Mouse (Mus musculus) kidney, adult 2 months (tissue): ENCODE measurements around the gene Dgki. TPM values are rescaled to one million over a fixed set of nuclear protein-coding genes. Genes with fewer than 3 reads are reported as not detected.

Experiments
- DNase-seq: peaks from one replicate; pipeline ENCODE4 v3.0.0; 2021
- H3K27ac ChIP-seq: fragments of 200-500 bp; 2 replicates; pipeline ENCODE4 v1.5.1; 2012; ENCODE audit warnings: low read depth, low read length, control low read depth, inconsistent platforms; ENCODE audit not compliant: insufficient read depth
- H3K27me3 ChIP-seq: fragments of 200-500 bp; replicated peaks from 2 replicates; pipeline ENCODE4 v1.6.1; 2012; ENCODE audit warnings: mild to moderate bottlenecking, moderate library complexity, low read length, inconsistent platforms; ENCODE audit not compliant: control insufficient read depth, insufficient read depth
- H3K36me3 ChIP-seq: fragments of 200-500 bp; 2 replicates; pipeline ENCODE4 v1.6.1; 2012; ENCODE audit warnings: mild to moderate bottlenecking, moderate library complexity, low read length, inconsistent platforms; ENCODE audit not compliant: control insufficient read depth, insufficient read depth
- H3K4me1 ChIP-seq: fragments of 200-500 bp; 2 replicates; pipeline ENCODE4 v1.6.1; 2011; ENCODE audit warnings: low read length; ENCODE audit not compliant: control insufficient read depth, insufficient read depth
- H3K4me3 ChIP-seq: fragments of 200-500 bp; 2 replicates; pipeline ENCODE4 v1.5.1; 2011; ENCODE audit warnings: mild to moderate bottlenecking, low read depth, low read length, control low read depth; ENCODE audit not compliant: insufficient read depth
- CTCF ChIP-seq: fragments of 200-500 bp; conservative IDR thresholded peaks from 2 replicates; pipeline ENCODE4 v1.5.1; 2011; ENCODE audit warnings: low read depth, mild to moderate bottlenecking, control low read depth, low read length, moderate library complexity, mixed read lengths; ENCODE audit not compliant: insufficient read depth, insufficient read length
- POLR2A ChIP-seq: fragments of 200-500 bp; IDR thresholded peaks from one replicate; pipeline ENCODE4 v1.6.1; 2011; ENCODE audit warnings: low read depth, low read length, control low read depth
- WGBS: fragments of 180-500 bp; shearing (Covaris S2); methylation state at CpG from one replicate; pipeline ENCODE4 v1.1.7; 2018; 5-methylcytosine and 5-hydroxymethylcytosine counted together
- polyA plus RNA-seq: library from polyadenylated mRNA; depleted of rRNA; stranded (reverse); fragments of >200 nt; gene quantifications from 2 replicates; pipeline ENCODE4 v1.2.3, GENCODE M21; 2012

The Dgki gene
- polyA plus RNA-seq, 1 experiment, result 0.05 TPM

- no peak for DNase-seq
- no peaks in the 10 kb centered on the region for H3K36me3 ChIP-seq
- no peak for TF ChIP-seq POLR2A
- no peak for TF ChIP-seq CTCF
- no peaks in the 10 kb centered on the region for H3K4me1 ChIP-seq
- no peaks in the 10 kb centered on the region for H3K27me3 ChIP-seq
- no peak overlapping the region for H3K27ac ChIP-seq
- WGBS, result 18% methylated on average over 2 of the region's 2 CpGs
- no peak overlapping the region for H3K4me3 ChIP-seq
Observed at GRCm38 (mm10) chr6:37283336-37283735, 16.6 kb downstream of the Dgki start.

GRCm38 (mm10) chr6:37282659-37283058 lies 17.3 kb downstream of the Dgki start:
- Histone ChIP-seq H3K4me3 (no peak overlapping the region), H3K36me3 (no peaks in the 10 kb centered on the region), H3K27me3 (no peaks in the 10 kb centered on the region), H3K27ac (no peak overlapping the region), H3K4me1 (no peaks in the 10 kb centered on the region)
- no peak for DNase-seq
- 65% methylated on average over 1 of the region's 1 CpGs for WGBS
- no peak for TF ChIP-seq CTCF
- TF ChIP-seq POLR2A, result no peak

- 70% methylated on average over 6 of the region's 6 CpGs for WGBS
- no peak for TF ChIP-seq CTCF
- TF ChIP-seq POLR2A, result no peak
- peak; percentile 1 for DNase-seq
Observed at GRCm38 (mm10) chr6:37276834-37277715, 22.9 kb downstream of the Dgki start.

GRCm38 (mm10) chr6:37276181-37276580 lies 23.8 kb downstream of the Dgki start:
- Histone ChIP-seq H3K27me3 (no peaks in the 10 kb centered on the region), H3K4me3 (no peak overlapping the region), H3K36me3 (no peaks in the 10 kb centered on the region), H3K4me1 (no peaks in the 10 kb centered on the region), H3K27ac (no peak overlapping the region)
- DNase-seq, result no peak
- 79% methylated on average over 5 of the region's 5 CpGs for WGBS
- TF ChIP-seq POLR2A, result no peak
- no peak for TF ChIP-seq CTCF

More at GRCm38 (mm10) chr6:37276834-37277715, 22.9 kb downstream of the Dgki start:
- H3K4me1 ChIP-seq, result no peaks in the 10 kb centered on the region
- H3K27ac ChIP-seq, result no peak overlapping the region
- no peaks in the 10 kb centered on the region for H3K27me3 ChIP-seq
- no peaks in the 10 kb centered on the region for H3K36me3 ChIP-seq
- no peak overlapping the region for H3K4me3 ChIP-seq

GRCm38 (mm10) chr6:37270905-37271591 lies 28.9 kb downstream of the Dgki start:
- Histone ChIP-seq H3K27ac (no peak overlapping the region), H3K36me3 (no peaks in the 10 kb centered on the region), H3K27me3 (no peaks in the 10 kb centered on the region), H3K4me1 (no peaks in the 10 kb centered on the region), H3K4me3 (no peak overlapping the region)
- WGBS, result 62% methylated on average over 8 of the region's 8 CpGs
- TF ChIP-seq CTCF, result no peak
- no peak for TF ChIP-seq POLR2A
- DNase-seq, result no peak

GRCm38 (mm10) chr6:37268589-37268988 lies 31.4 kb downstream of the Dgki start:
- no peak for TF ChIP-seq CTCF
- no peak for TF ChIP-seq POLR2A
- Histone ChIP-seq H3K27me3 (no peaks in the 10 kb centered on the region), H3K4me1 (no peaks in the 10 kb centered on the region), H3K36me3 (no peaks in the 10 kb centered on the region), H3K27ac (no peak overlapping the region), H3K4me3 (no peak overlapping the region)
- DNase-seq, result no peak
- 72% methylated on average over 6 of the region's 6 CpGs for WGBS

- TF ChIP-seq CTCF (no peak), POLR2A (no peak)
- H3K4me1 ChIP-seq, result no peaks in the 10 kb centered on the region
- no peaks in the 10 kb centered on the region for H3K36me3 ChIP-seq
- WGBS, result 93% methylated on average over 4 of the region's 4 CpGs
- H3K27ac ChIP-seq, result no peak overlapping the region
- DNase-seq, result no peak
- no peak overlapping the region for H3K4me3 ChIP-seq
- H3K27me3 ChIP-seq, result no peaks in the 10 kb centered on the region
Observed at GRCm38 (mm10) chr6:37267952-37268351, 32.0 kb downstream of the Dgki start.
